Mouse (Mus musculus) MEL (cell line): ENCODE results near the gene Srsf3. TPM values are rescaled to one million over a fixed set of nuclear protein-coding genes. Genes with fewer than 3 reads are reported as not detected.

Experiments
- DNase-seq: peaks from one replicate; pipeline ENCODE4 v3.0.0; 2011; ENCODE audit warnings: low read depth, low spot score
- H3K27ac ChIP-seq: 2 replicates; pipeline ENCODE4 v1.5.1; 2012; ENCODE audit warnings: low read depth, mild to moderate bottlenecking, control low read depth, low read length, moderate library complexity; ENCODE audit not compliant: control insufficient read depth
- H3K27me3 ChIP-seq, 2 experiments: fragments of 150-350 bp in 1 of 2; sonication (generic) in 1 of 2; 2 replicates each; pipeline ENCODE4 v1.6.1; 2012; ENCODE audit warnings: low read length in 2 of 2, mild to moderate bottlenecking in 2 of 2, improper control_type of control experiment in 1 of 2, moderate library complexity in 1 of 2; ENCODE audit not compliant: insufficient read depth in 2 of 2, control insufficient read depth in 1 of 2
- H3K36me3 ChIP-seq, 2 experiments: 2 replicates each; pipeline ENCODE4 v1.6.1; 2012 to 2014; ENCODE audit warnings: low read length in 2 of 2, improper control_type of control experiment in 1 of 2, inconsistent platforms in 1 of 2, mild to moderate bottlenecking in 1 of 2; ENCODE audit not compliant: insufficient read depth in 2 of 2, control insufficient read depth in 1 of 2
- H3K4me1 ChIP-seq, 2 experiments: fragments of 150-350 bp in 1 of 2; sonication (generic) in 1 of 2; 2 replicates each; pipeline ENCODE4 v1.6.1; 2012; ENCODE audit warnings: low read length in 2 of 2, improper control_type of control experiment in 1 of 2, mild to moderate bottlenecking in 1 of 2; ENCODE audit not compliant: insufficient read depth in 2 of 2, control insufficient read depth in 1 of 2
- H3K4me3 ChIP-seq, 2 experiments: fragments of 150-350 bp in 1 of 2; sonication (generic) in 1 of 2; 2 replicates each; pipeline ENCODE4 v1.5.1; 2012; ENCODE audit warnings: low read depth in 2 of 2, low read length in 2 of 2, mild to moderate bottlenecking in 2 of 2, moderate library complexity in 2 of 2, control low read depth in 1 of 2, improper control_type of control experiment in 1 of 2; ENCODE audit not compliant: control insufficient read depth in 1 of 2, insufficient read depth in 1 of 2
- H3K79me2 ChIP-seq: 2 replicates; pipeline ENCODE4 v1.6.1; 2012; ENCODE audit warnings: mild to moderate bottlenecking, low read length, moderate library complexity; ENCODE audit not compliant: control insufficient read depth, poor library complexity, insufficient read depth
- H3K9ac ChIP-seq: 2 replicates; pipeline ENCODE4 v1.6.1; 2012; ENCODE audit warnings: low read depth, mild to moderate bottlenecking, control low read depth, low read length, moderate library complexity; ENCODE audit not compliant: control insufficient read depth, poor library complexity, severe bottlenecking
- H3K9me3 ChIP-seq: fragments of 150-350 bp; sonication (generic); replicated peaks from 2 replicates; pipeline ENCODE4 v1.6.1; 2012; ENCODE audit warnings: mild to moderate bottlenecking, low read length, improper control_type of control experiment, moderate library complexity; ENCODE audit not compliant: insufficient read depth
- BHLHE40 ChIP-seq: IDR thresholded peaks from 2 replicates; pipeline ENCODE4 v1.6.1; 2012; ENCODE audit warnings: low read depth, mild to moderate bottlenecking, inconsistent platforms, low read length, improper control_type of control experiment, borderline replicate concordance
- CHD1 ChIP-seq: IDR thresholded peaks from 2 replicates; pipeline ENCODE4 v1.6.1; 2012; ENCODE audit warnings: low read depth, mild to moderate bottlenecking, inconsistent platforms, low read length, improper control_type of control experiment
- CHD2 ChIP-seq: IDR thresholded peaks from 2 replicates; pipeline ENCODE4 v1.6.1; 2011; ENCODE audit warnings: low read length, improper control_type of control experiment
- CTCF ChIP-seq, 3 experiments: IDR thresholded peaks in 2 of 3; conservative IDR thresholded peaks in 1 of 3; 2 replicates each; pipeline ENCODE4 v1.5.1; 2011 to 2012; ENCODE audit warnings: low read length in 3 of 3, low read depth in 2 of 3, mild to moderate bottlenecking in 2 of 3, improper control_type of control experiment in 1 of 3, inconsistent platforms in 1 of 3, mixed read lengths in 1 of 3, moderate library complexity in 1 of 3; ENCODE audit not compliant: control insufficient read depth in 1 of 3, insufficient read depth in 1 of 3, poor library complexity in 1 of 3, severe bottlenecking in 1 of 3
- ELF1 ChIP-seq: IDR thresholded peaks from 2 replicates; pipeline ENCODE4 v1.6.1; 2014; ENCODE audit warnings: low read depth, mild to moderate bottlenecking, inconsistent platforms, low read length, improper control_type of control experiment, moderate library complexity
- ETS1 ChIP-seq: IDR thresholded peaks from 2 replicates; pipeline ENCODE4 v1.6.1; 2012; ENCODE audit warnings: low read depth, mild to moderate bottlenecking, inconsistent platforms, low read length, improper control_type of control experiment, moderate library complexity
- JUND ChIP-seq: IDR thresholded peaks from 2 replicates; pipeline ENCODE4 v1.6.1; 2011; ENCODE audit warnings: low read depth, mild to moderate bottlenecking, improper control_type of control experiment, low read length
- MAFK ChIP-seq: IDR thresholded peaks from 2 replicates; pipeline ENCODE4 v1.6.1; 2011; ENCODE audit warnings: low read depth, mild to moderate bottlenecking, low read length, improper control_type of control experiment, borderline replicate concordance
- MAZ ChIP-seq: IDR thresholded peaks from 2 replicates; pipeline ENCODE4 v1.6.1; 2012; ENCODE audit warnings: low read depth, mild to moderate bottlenecking, inconsistent platforms, low read length, improper control_type of control experiment
- MEF2A ChIP-seq: IDR thresholded peaks from 2 replicates; pipeline ENCODE4 v1.6.1; 2014; ENCODE audit warnings: low read depth, mild to moderate bottlenecking, inconsistent platforms, low read length, improper control_type of control experiment; ENCODE audit not compliant: poor library complexity, insufficient replicate concordance, severe bottlenecking; ENCODE audit errors: extremely low read depth
- MXI1 ChIP-seq: IDR thresholded peaks from 2 replicates; pipeline ENCODE4 v1.6.1; 2011; ENCODE audit warnings: mild to moderate bottlenecking, low read depth, low read length, improper control_type of control experiment
- MYC ChIP-seq: IDR thresholded peaks from 2 replicates; pipeline ENCODE4 v1.6.1; 2011; ENCODE audit warnings: low read depth, mild to moderate bottlenecking, low read length, improper control_type of control experiment, moderate library complexity
- NELFE ChIP-seq: IDR thresholded peaks from 2 replicates; pipeline ENCODE4 v1.6.1; 2011; ENCODE audit warnings: low read depth, low read length, improper control_type of control experiment
- NRF1 ChIP-seq: IDR thresholded peaks from 2 replicates; pipeline ENCODE4 v1.6.1; 2014; ENCODE audit warnings: low read depth, mild to moderate bottlenecking, inconsistent platforms, low read length, improper control_type of control experiment, moderate library complexity; ENCODE audit not compliant: poor library complexity, insufficient read depth, severe bottlenecking
- POLR2A ChIP-seq, 2 experiments: IDR thresholded peaks; 2 replicates each; pipeline ENCODE4 v1.6.1; 2011 to 2012; ENCODE audit warnings: low read length in 2 of 2, mild to moderate bottlenecking in 2 of 2, control low read depth in 1 of 2, improper control_type of control experiment in 1 of 2, low read depth in 1 of 2, moderate library complexity in 1 of 2; ENCODE audit not compliant: control insufficient read depth in 1 of 2, insufficient read depth in 1 of 2, poor library complexity in 1 of 2
- RAD21 ChIP-seq: IDR thresholded peaks from 2 replicates; pipeline ENCODE4 v1.6.1; 2011; ENCODE audit warnings: mild to moderate bottlenecking, low read depth, low read length, improper control_type of control experiment
- SIN3A ChIP-seq: IDR thresholded peaks from 2 replicates; pipeline ENCODE4 v1.6.1; 2012; ENCODE audit warnings: low read length, improper control_type of control experiment, inconsistent platforms
- SMC3 ChIP-seq: IDR thresholded peaks from 2 replicates; pipeline ENCODE4 v1.6.1; 2011; ENCODE audit warnings: low read depth, low read length, improper control_type of control experiment
- UBTF ChIP-seq: IDR thresholded peaks from 2 replicates; pipeline ENCODE4 v1.6.1; 2012; ENCODE audit warnings: low read depth, mild to moderate bottlenecking, inconsistent platforms, low read length, improper control_type of control experiment, moderate library complexity, borderline replicate concordance; ENCODE audit not compliant: insufficient read depth
- ZC3H11A ChIP-seq: IDR thresholded peaks from 2 replicates; pipeline ENCODE4 v1.6.1; 2012; ENCODE audit warnings: low read depth, mild to moderate bottlenecking, inconsistent platforms, low read length, improper control_type of control experiment
- ZKSCAN1 ChIP-seq: IDR thresholded peaks from 2 replicates; pipeline ENCODE4 v1.6.1; 2012; ENCODE audit warnings: low read depth, mild to moderate bottlenecking, inconsistent platforms, low read length, improper control_type of control experiment, moderate library complexity
- polyA plus RNA-seq, 2 experiments: library from polyadenylated mRNA; stranded (reverse) in 1 of 2; unstranded in 1 of 2; fragments of >175 nt in 1 of 2; fragments of >200 nt in 1 of 2; gene quantifications; 2 replicates each; pipeline versions ENCODE4 v1.2.1 to v1.2.4; 2012; ENCODE audit warnings: low replicate concordance in 2 of 2, low read depth in 1 of 2; ENCODE audit not compliant: insufficient read length in 2 of 2, insufficient read depth in 1 of 2, missing spikeins in 1 of 2
- total RNA-seq: library from RNA; depleted of rRNA; stranded (reverse); fragments of 300-350 nt; gene quantifications from 2 replicates; pipeline ENCODE4 v1.2.3, GENCODE M21; 2012

Gene Srsf3
- total and polyA plus RNA-seq, 3 experiments, result 326 to 556 (median 367) TPM

DNA sequence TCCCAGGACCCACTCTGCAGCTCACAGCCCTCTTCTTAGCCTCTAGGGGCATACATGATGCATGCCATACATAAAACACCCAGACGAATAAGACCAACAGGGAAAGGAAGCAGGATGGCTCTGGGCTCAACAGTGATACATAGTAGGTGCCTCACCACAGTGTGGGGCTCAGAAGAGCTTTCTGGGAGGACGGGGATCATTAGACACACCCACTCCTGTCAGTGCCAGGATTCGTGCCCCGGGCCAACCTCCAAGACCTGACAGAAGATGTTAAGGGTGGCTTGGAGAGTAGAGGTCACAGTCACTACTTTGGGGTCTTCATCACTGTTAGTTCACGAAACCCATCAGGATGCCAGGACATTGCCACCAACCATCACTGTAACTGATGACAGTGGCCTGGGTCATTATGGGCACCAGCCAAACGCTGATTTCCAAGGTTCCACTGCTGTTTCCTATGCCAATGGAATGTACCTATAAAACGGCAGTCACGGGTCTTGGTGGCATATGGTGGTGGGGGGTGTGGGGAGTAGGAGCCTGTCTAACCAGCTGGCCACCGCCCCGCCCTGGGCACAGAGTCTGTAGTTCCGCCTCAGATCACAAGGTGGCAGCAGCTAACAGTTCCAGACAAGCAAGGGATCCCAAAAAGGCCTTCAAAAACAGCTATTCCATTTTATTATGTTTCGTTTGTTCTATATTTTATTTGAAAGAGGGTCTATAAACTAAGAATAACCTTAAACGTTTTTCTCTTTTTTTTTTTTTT lies 16.5 kb downstream of the Srsf3 start:
- Histone ChIP-seq H3K4me3 (no peak overlapping the region), H3K27me3 (no peaks in the 10 kb centered on the region), H3K36me3 (peaks cover 4% of the 10 kb centered on the region in 2 experiments; a peak in 3 of 4 replicates), H3K27ac (no peak overlapping the region), H3K9me3 (no peaks in the 10 kb centered on the region), H3K4me1 (peaks cover 0 to 6% of the 10 kb centered on the region in 2 experiments; a peak in 1 of 4 replicates), H3K9ac (no peak overlapping the region), H3K79me2 (no peaks in the 10 kb centered on the region)
- TF ChIP-seq JUND (no peak), MAZ (peak; percentile 53; the same call in 1 of the 2 replicates), UBTF (no peak), BHLHE40 (0 out of 2 replicates have a peak, but pooled peaks have one; percentile 11), MYC (no peak; the same call in 1 of the 2 replicates), MXI1 (no peak), POLR2A (IDR thresholded peaks at IDR 0.05; ENCODE audit: control insufficient read depth in 1 of 2, insufficient read depth in 1 of 2, low read depth in 1 of 2, low read length in 2 of 2, poor library complexity in 1 of 2) (peak in 1 of 2 experiments; percentile 22; a peak in 1 of 4 replicates), SIN3A (peak; percentile 73; the same call in 1 of the 2 replicates), SMC3 (peak; percentile 97), NRF1 (no peak), ETS1 (no peak), ZC3H11A (peak; percentile 94), CHD1 (no peak), NELFE (no peak), MAFK (no peak), RAD21 (peak; percentile 91), MEF2A (no peak), CHD2 (no peak), ZKSCAN1 (0 out of 2 replicates have a peak, but pooled peaks have one; percentile 32), ELF1 (no peak), CTCF (IDR thresholded peaks at IDR 0.05 in 2 of 3, conservative IDR thresholded peaks at IDR 0.05 in 1 of 3; ENCODE audit: control insufficient read depth in 1 of 3, insufficient read depth in 1 of 3, low read depth in 2 of 3, low read length in 3 of 3, poor library complexity in 1 of 3, severe bottlenecking in 1 of 3) (peak; percentile 62 to 94 (median 93); a peak in 5 of 6 replicates)
- DNase-seq, result peak; percentile 82
